Mouse (Mus musculus) myocyte (in vitro differentiated cells): ENCODE results near the gene Pafah1b1.

Experiments used
- CEBPB ChIP-seq: IDR thresholded peaks from 2 replicates; pipeline ENCODE4 v1.6.1; 2011; ENCODE audit warnings: mild to moderate bottlenecking, moderate library complexity; ENCODE audit not compliant: poor library complexity, insufficient read depth, severe bottlenecking
- MAX ChIP-seq: IDR thresholded peaks from one replicate; pipeline ENCODE4 v1.6.1; 2011; ENCODE audit warnings: low read depth, mild to moderate bottlenecking, control low read depth
- MYOD1 ChIP-seq, 3 experiments: IDR thresholded peaks; one replicate each; pipeline ENCODE4 v1.6.1; 2011; ENCODE audit warnings: control low read depth in 2 of 3, low read depth in 2 of 3, mild to moderate bottlenecking in 2 of 3, moderate library complexity in 1 of 3; ENCODE audit not compliant: insufficient read length in 2 of 3, control insufficient read depth in 1 of 3
- POLR2A ChIP-seq: IDR thresholded peaks from one replicate; pipeline ENCODE4 v1.6.1; 2011; ENCODE audit warnings: low read depth, mild to moderate bottlenecking, control low read depth, moderate library complexity; ENCODE audit not compliant: insufficient read length
- TCF3 ChIP-seq: IDR thresholded peaks from one replicate; pipeline ENCODE4 v1.6.1; 2011; ENCODE audit warnings: low read depth, control low read depth; ENCODE audit not compliant: insufficient read length
- USF1 ChIP-seq: IDR thresholded peaks from one replicate; pipeline ENCODE4 v1.6.1; 2011; ENCODE audit warnings: low read depth, mild to moderate bottlenecking, control low read depth, moderate library complexity

- no peak for TF ChIP-seq MYOD1 (IDR thresholded peaks at IDR 0.05; ENCODE audit: control insufficient read depth in 1 of 3, insufficient read length in 2 of 3, low read depth in 2 of 3)
- no peak for TF ChIP-seq CEBPB
- TF ChIP-seq POLR2A: no peak
- TF ChIP-seq MAX: no peak
- TF ChIP-seq TCF3: no peak
- TF ChIP-seq USF1: no peak
These were observed 97.0 kb downstream of the Pafah1b1 start for GRCm38 (mm10) chr11:74627481-74627880.
